Mouse (Mus musculus) liver, embryonic 12.5 days (tissue): Measurements from ENCODE around the gene Phf23. TPM values are rescaled to one million over a fixed set of nuclear protein-coding genes. Genes with fewer than 3 reads are reported as not detected.
"Not testable (repeated sequence)": the region's sequence is repeated elsewhere in the genome, so short reads cannot be mapped to it uniquely, and the experiment has no call there.

Source experiments
- ATAC-seq: fragments of 200-750 bp; cut with Nextera tagmentation; 2 replicates; pipeline ENCODE4 v1.8.0; 2017; ENCODE audit warnings: moderate number of reproducible peaks, mild to moderate bottlenecking, moderate library complexity
- H3K27ac ChIP-seq: fragments of 300-500 bp; sonication (generic); 2 replicates; pipeline ENCODE4 v1.5.1; 2016; ENCODE audit warnings: mild to moderate bottlenecking
- H3K27me3 ChIP-seq: fragments of 300-500 bp; sonication (generic); replicated peaks from 2 replicates; pipeline ENCODE4 v1.6.1; 2016; ENCODE audit warnings: mild to moderate bottlenecking, moderate library complexity
- H3K36me3 ChIP-seq: fragments of 300-500 bp; sonication (generic); 2 replicates; pipeline ENCODE4 v1.6.1; 2016; ENCODE audit warnings: mild to moderate bottlenecking, moderate library complexity
- H3K4me1 ChIP-seq: fragments of 300-500 bp; sonication (generic); 2 replicates; pipeline ENCODE4 v1.6.1; 2016
- H3K4me2 ChIP-seq: fragments of 300-500 bp; sonication (generic); 2 replicates; pipeline ENCODE4 v1.6.1; 2016; ENCODE audit warnings: mild to moderate bottlenecking, moderate library complexity
- H3K4me3 ChIP-seq: fragments of 300-500 bp; sonication (generic); 2 replicates; pipeline ENCODE4 v1.5.1; 2016; ENCODE audit warnings: mild to moderate bottlenecking, moderate library complexity
- H3K9ac ChIP-seq: fragments of 300-500 bp; sonication (generic); 2 replicates; pipeline ENCODE4 v1.6.1; 2016; ENCODE audit warnings: mild to moderate bottlenecking, moderate library complexity
- H3K9me3 ChIP-seq: fragments of 300-500 bp; sonication (generic); replicated peaks from 2 replicates; pipeline ENCODE4 v1.6.1; 2016; ENCODE audit warnings: mild to moderate bottlenecking, moderate library complexity
- WGBS: fragments of 180-500 bp; shearing (Covaris S2); methylation state at CpG from one replicate; pipeline ENCODE4 v1.1.7; 2016; ENCODE audit not compliant: insufficient replicate concordance; 5-methylcytosine and 5-hydroxymethylcytosine counted together
- polyA plus RNA-seq: library from polyadenylated mRNA; unstranded; fragments of >200 nt; fragmentation: Nextera tagmentation; extraction: Ambion mirVana; gene quantifications from 2 replicates; pipeline ENCODE4 v1.2.1, GENCODE M21; 2016

The Phf23 gene
- polyA plus RNA-seq: 39.5 and 40.9 TPM in 2 replicates

DNA sequence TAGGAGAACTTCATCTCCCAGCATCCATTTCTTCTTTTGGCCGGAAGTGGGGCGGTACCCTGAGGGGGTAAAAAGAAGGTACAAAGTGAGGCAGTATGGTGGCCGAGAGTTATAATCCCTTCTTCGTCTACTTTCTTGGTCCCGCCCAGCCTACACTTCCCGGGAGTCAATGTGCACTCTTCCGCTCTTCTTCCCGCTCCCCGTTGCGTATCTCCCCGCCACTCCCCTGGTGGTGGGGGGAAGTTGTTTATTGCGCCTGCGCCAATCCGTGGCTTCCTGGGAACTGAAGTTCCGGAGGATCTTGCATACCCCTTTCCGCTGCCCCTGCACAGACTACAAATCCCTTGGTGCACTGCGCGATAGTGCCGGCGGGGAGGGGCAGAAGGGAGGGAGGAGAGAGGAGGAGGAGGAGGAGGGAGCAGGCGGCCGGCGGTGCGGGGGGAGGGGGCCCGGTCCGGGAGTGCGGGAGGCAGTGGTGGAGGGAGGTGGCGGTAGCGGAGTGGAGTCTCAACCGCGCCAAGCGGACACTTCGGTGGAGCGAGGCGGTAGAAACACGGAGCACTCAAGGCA, at the start of gene Phf23:
Gene Phf23 (plus strand): TSS at position 387 of the 570 bp plus-strand sequence.
- Histone ChIP-seq H3K4me1 (peaks cover 58% of the 10 kb centered on the region), H3K27me3 (no peaks in the 10 kb centered on the region), H3K4me2 (peak within 1 kb of the TSS; percentile 88), H3K36me3 (peaks cover 54% of the 10 kb centered on the region), H3K4me3 (peak within 1 kb of the TSS; percentile 97), H3K27ac (peak within 1 kb of the TSS; percentile 97), H3K9me3 (no peaks in the 10 kb centered on the region), H3K9ac (peak within 1 kb of the TSS; percentile 99)
- 1% methylated on average over 36 of the region's 36 CpGs for WGBS
- ATAC-seq: peak; percentile 82

DNA sequence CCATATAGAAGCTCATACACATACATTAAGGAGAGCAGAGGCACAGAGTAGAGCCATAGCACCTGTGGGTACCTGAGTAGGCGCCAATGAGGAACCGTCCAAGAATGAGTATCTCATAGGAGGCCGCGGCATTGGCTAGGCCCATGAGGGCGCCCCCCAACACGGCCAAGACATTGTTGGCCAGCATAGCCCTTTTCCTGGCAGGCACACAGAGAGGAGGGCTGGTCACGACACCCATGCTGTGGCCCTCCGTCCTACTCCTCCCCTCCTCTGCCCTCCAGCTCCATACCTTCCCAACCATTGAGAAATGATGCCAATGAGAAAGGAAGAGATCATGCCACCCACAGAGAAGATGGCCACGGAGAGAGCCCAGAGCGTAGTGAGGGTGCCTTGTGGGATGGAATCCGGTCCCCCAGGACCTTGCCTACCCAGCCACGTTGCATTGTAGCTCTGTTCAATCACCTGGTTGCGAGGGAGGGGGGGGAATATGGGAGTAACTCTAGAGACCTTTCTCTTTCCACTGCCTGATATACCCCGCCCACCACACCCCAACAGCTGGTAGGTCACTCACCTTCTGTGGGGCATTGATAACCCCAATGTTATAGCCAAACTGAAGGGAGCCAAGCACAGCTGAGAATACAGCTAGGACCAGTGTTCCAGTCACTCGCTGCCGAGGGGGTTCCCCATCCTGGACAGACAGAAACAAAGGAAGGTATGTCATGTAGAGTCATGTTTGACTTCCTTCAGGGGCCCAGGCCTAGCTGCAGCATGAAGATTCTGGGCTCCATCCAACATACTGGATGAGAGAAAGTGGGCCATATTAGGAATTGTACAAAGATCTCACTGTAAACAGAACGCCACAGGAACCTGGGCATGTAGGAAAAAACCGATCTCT, 49.3 kb upstream of the Phf23 start:
- peak overlapping the region; percentile 88 for H3K27ac ChIP-seq
- H3K4me1 ChIP-seq: peaks cover 50% of the 10 kb centered on the region
- peak overlapping the region; percentile 76 for H3K4me2 ChIP-seq
- peak overlapping the region; percentile 65 for H3K4me3 ChIP-seq
- no peaks in the 10 kb centered on the region for H3K9me3 ChIP-seq
- H3K9ac ChIP-seq: peak overlapping the region; percentile 78
- peaks cover 47% of the 10 kb centered on the region for H3K36me3 ChIP-seq
- peak; percentile 79 for ATAC-seq
- H3K27me3 ChIP-seq: peaks cover 71% of the 10 kb centered on the region
- WGBS: 71% methylated on average over 18 of the region's 18 CpGs

DNA sequence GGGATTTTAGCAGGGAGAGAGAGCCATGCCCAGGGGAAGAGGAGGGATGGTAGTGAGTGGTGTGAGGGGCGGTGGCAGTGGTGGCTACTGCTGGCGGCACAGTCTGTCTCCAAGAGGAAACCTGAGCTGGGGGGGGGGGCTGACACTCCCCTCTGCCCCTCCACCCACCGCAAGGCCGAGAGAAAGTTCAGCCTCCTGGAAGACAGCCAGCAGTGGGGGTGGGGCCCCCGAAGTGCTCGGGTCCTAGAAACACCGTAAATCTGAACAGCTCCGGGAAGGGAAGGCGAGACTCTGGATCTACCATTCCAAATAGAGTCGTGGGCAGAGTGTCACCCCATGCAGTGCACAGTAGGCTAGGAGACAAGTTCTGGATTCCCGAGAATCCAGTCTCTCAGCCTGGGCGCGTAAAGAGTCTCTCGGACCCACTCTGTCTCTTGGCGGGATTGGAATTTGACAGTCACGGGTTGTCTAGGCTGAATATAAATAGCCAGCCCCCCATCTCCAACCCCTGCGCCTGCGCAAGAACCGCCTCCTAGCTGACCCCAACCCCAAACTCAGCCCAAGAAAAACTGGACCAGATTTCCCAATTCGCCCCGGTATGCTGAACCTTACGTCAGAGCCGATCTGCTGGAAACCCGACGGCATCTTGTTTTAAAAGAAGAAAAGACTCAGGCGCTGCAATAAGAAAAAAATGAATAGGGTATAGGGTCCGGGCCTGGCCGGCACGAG, 48.1 kb upstream of the Phf23 start:
- no peaks in the 10 kb centered on the region for H3K9me3 ChIP-seq
- peaks cover 50% of the 10 kb centered on the region for H3K4me1 ChIP-seq
- 14% methylated on average over 29 of the region's 29 CpGs for WGBS
- 0 out of 2 replicates have a peak, but pooled peaks have one; percentile 0 for ATAC-seq
- H3K27me3 ChIP-seq: peaks cover 72% of the 10 kb centered on the region
- H3K4me3 ChIP-seq: peak overlapping the region; percentile 65
- H3K36me3 ChIP-seq: peaks cover 37% of the 10 kb centered on the region
- peak overlapping the region; percentile 78 for H3K9ac ChIP-seq
- H3K4me2 ChIP-seq: peak overlapping the region; percentile 76
- H3K27ac ChIP-seq: peak overlapping the region; percentile 88

DNA sequence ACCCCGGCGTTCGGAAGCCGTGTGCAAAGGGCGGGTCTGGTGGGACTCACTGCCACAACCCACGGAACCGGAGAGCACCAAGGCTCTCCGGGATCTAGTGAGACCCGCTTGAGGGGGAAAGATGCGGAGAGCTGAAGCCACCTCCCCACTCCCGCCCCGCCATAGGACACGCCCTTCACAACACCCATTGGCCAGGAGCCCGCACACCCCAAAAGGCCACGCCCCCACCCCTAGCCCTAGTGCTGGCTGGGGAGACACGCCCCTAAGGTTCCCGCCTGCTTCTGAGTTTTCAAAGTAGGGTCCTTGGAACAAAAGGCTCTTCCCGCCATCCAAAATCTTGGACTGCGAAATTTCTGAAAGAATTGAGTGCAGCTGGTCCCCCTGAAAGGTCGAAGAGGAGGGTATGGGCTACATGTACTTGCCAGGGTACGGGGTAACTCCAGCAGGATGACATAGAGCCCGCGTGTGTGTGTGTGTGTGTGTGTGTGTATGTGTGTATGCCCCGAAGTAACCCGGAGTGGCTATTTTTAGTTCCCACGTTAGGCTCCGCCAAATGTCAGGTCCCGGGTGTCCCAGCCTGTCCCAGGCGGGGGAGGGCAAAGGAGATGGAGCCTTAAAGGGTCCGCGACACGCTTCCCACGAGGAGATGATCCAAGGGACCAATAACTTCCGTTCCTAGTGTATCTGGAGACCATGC, 47.4 kb upstream of the Phf23 start, which contains the start of gene Slc2a4:
Gene Slc2a4 (minus strand): TSS at position 123 of the 697 bp plus-strand sequence.
- Histone ChIP-seq H3K4me1 (peaks cover 57% of the 10 kb centered on the region), H3K9ac (peak within 1 kb of the TSS; percentile 78), H3K4me3 (peak within 1 kb of the TSS; percentile 65), H3K27me3 (peaks cover 72% of the 10 kb centered on the region), H3K4me2 (peak within 1 kb of the TSS; percentile 76), H3K36me3 (peaks cover 30% of the 10 kb centered on the region), H3K27ac (peak within 1 kb of the TSS; percentile 88), H3K9me3 (no peaks in the 10 kb centered on the region)
- 2% methylated on average over 34 of the region's 34 CpGs for WGBS
- peak; percentile 89 for ATAC-seq

DNA sequence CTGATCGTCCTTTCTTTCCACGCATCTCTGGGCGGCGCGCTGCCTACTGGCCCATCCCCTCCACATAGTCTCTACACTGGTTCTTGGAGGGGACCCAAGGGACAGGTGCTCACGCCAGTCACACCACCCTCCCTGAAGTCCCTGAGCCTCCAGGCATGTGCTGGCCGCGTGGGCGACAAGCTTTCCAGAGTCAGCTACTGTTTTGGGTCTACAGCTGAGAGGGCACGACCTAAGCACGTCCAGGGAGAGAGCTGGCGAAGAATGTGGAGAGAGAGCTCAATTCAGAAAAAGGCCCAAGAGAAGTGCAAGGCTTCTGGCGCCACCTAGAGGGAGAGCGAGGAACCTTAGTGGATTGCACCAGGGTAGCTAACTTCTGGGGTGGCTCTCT, 46.8 kb upstream of the Phf23 start:
- WGBS: under 1% methylated on average over 14 of the region's 14 CpGs
- peak; percentile 43 for ATAC-seq
- Histone ChIP-seq H3K27ac (peak overlapping the region; percentile 84), H3K9me3 (no peaks in the 10 kb centered on the region), H3K9ac (peak overlapping the region; percentile 67), H3K36me3 (peaks cover 25% of the 10 kb centered on the region), H3K4me2 (peak overlapping the region; percentile 76), H3K4me3 (peak overlapping the region; percentile 65), H3K4me1 (peaks cover 62% of the 10 kb centered on the region), H3K27me3 (peaks cover 72% of the 10 kb centered on the region)

DNA sequence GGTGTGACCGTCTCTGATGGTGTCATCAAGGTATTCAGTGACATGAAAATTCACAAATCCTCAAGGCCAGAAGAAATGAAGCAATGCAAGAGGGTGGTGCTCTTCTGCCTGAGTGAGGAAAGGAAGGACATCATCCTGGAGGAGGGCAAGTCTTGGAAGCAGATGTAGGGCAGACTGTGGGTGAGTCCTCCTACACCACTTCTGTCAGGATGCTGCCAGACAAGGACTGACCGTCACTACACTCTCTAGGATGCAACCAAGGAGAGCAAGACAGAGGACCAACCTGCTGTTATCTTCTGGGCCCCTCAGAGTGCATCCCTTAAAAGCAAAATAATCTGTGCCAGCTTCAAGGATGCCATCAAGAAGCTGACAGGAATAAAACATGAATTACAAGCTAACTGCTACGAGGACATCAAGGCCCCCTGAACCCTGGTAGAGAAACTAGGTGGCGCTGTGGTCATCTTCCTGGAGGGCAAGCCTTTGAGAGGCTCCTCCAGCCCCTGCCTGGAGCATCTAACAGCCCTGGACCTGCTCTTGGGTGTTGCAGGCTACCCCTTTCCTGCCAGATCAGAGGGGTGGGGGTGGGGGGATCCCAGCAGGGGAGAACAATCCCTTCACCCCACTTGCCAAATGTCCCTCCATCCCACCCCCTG, 44.6 kb upstream of the Phf23 start:
- ATAC-seq: no peak
- Histone ChIP-seq H3K27me3 (peaks cover 58% of the 10 kb centered on the region), H3K36me3 (0 out of 2 replicates have a peak, but pooled peaks cover 3% of the 10 kb centered on the region), H3K4me3 (no peak overlapping the region), H3K27ac (no peak overlapping the region), H3K9ac (no peak overlapping the region), H3K4me1 (peaks cover 43% of the 10 kb centered on the region), H3K9me3 (no peaks in the 10 kb centered on the region), H3K4me2 (no peak overlapping the region)
- 32% methylated on average over 4 of the region's 4 CpGs for WGBS

GRCm38 (mm10) chr11:69952274-69952673, 43.3 kb upstream of the Phf23 start:
- peaks cover 62% of the 10 kb centered on the region for H3K27me3 ChIP-seq
- WGBS: 35% methylated on average over 1 of the region's 1 CpGs

DNA sequence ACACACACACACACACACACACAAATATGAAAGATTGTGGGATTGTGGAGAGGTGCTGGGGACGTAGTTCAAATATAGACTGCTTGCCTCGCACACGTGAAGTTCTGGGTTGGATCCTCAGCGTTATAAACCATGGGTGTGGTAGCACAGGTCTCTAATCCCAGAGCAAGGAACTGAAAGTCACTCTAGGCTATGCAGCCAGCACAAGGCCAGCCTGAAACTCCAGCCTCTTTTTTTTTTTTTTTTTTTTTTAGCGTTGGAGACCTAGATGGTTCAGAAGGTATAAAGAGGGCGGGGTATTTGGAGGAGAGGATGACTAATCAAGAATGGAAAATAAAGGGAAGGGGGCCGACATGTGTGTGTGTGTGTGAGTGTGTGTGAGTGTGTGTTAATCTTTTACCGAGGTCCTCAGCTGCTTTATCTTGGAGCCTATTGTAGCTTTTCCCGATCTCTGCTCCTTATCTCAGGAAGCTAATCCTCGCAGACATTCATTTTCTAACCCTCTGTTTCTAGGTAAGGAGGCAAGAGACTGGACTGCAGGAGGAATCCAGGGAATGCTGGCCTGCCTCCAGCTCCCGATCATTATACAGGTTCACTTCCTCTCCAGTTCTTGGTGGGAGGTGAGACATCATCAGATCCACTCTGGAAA, 42.2 kb upstream of the Phf23 start:
- Histone ChIP-seq H3K27ac (no peak overlapping the region), H3K27me3 (peaks cover 65% of the 10 kb centered on the region)
- WGBS: 37% methylated on average over 11 of the region's 11 CpGs

More at GRCm38 (mm10) chr11:69952274-69952673, 43.3 kb upstream of the Phf23 start:
- no peaks in the 10 kb centered on the region for H3K36me3 ChIP-seq
- peaks cover 30% of the 10 kb centered on the region for H3K4me1 ChIP-seq
- H3K9ac ChIP-seq: no peak overlapping the region; the same call in 1 of the 2 replicates
- ATAC-seq: no peak
- H3K9me3 ChIP-seq: no peaks in the 10 kb centered on the region
- H3K27ac ChIP-seq: no peak overlapping the region
- H3K4me3 ChIP-seq: no peak overlapping the region
- H3K4me2 ChIP-seq: no peak overlapping the region

GRCm38 (mm10) chr11:69955618-69956017, 40.0 kb upstream of the Phf23 start:
- H3K9me3 ChIP-seq, H3K9ac ChIP-seq, ATAC-seq, H3K4me2 ChIP-seq, H3K36me3 ChIP-seq, H3K4me3 ChIP-seq, H3K27ac ChIP-seq: not testable (repeated sequence)
- H3K27me3 ChIP-seq: peaks cover 72% of the 10 kb centered on the region
- 55% methylated on average over 4 of the region's 4 CpGs for WGBS
- peaks cover 11% of the 10 kb centered on the region for H3K4me1 ChIP-seq

More for the DNA sequence above, 42.2 kb upstream of the Phf23 start:
- no peaks in the 10 kb centered on the region for H3K36me3 ChIP-seq
- no peak overlapping the region for H3K4me2 ChIP-seq
- ATAC-seq: no peak
- peaks cover 21% of the 10 kb centered on the region for H3K4me1 ChIP-seq
- H3K4me3 ChIP-seq: no peak overlapping the region
- no peak overlapping the region; the same call in 1 of the 2 replicates for H3K9ac ChIP-seq
- no peaks in the 10 kb centered on the region for H3K9me3 ChIP-seq

DNA sequence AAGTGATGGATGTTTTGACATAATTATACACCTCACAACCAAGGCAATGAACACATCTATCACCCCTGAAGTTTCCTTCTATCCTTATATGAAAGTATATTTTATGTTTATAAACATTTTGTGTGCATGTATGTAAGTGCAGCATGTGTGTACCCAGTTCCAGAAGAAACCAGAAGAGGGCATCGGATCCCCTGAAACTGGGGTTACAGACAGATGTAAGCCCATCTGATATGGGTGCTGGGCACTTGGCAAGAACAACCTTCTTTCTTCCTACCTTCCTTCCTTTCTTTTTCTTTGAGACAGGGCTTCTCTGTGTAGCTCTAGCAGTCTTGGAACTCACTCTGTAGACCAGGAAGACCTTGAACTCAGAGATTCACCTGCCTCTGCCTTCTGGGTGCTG, 39.4 kb upstream of the Phf23 start:
- Histone ChIP-seq H3K36me3 (no peaks in the 10 kb centered on the region), H3K4me1 (peaks cover 11% of the 10 kb centered on the region), H3K4me3 (no peak overlapping the region), H3K4me2 (no peak overlapping the region), H3K27ac (no peak overlapping the region), H3K27me3 (peaks cover 72% of the 10 kb centered on the region), H3K9ac (no peak overlapping the region), H3K9me3 (no peaks in the 10 kb centered on the region)
- 77% methylated on average over 1 of the region's 1 CpGs for WGBS
- ATAC-seq: no peak
